Mouse (Mus musculus) ES-Bruce4 (cell line): ENCODE measurements around the gene Cacna1d.

ENCODE experiments used
- CTCF ChIP-seq: IDR thresholded peaks from one replicate; pipeline ENCODE4 v1.8.1; 2011; ENCODE audit warnings: low read depth, low read length
- EP300 ChIP-seq: IDR thresholded peaks from 2 replicates; pipeline ENCODE4 v1.6.1; 2011; ENCODE audit warnings: low read depth, low read length; ENCODE audit not compliant: insufficient read depth
- POLR2A ChIP-seq: IDR thresholded peaks from one replicate; pipeline ENCODE4 v1.8.1; 2011; ENCODE audit warnings: low read length; ENCODE audit not compliant: insufficient read depth

- TF ChIP-seq CTCF (no peak), POLR2A (no peak), EP300 (no peak)
These were observed 233.6 kb downstream of the Cacna1d start for GRCm38 (mm10) chr14:30257626-30258025.
